Mouse (Mus musculus) midbrain, embryonic 15.5 days (tissue): ENCODE results near the gene Serpinc1. TPM values are rescaled to one million over a fixed set of nuclear protein-coding genes. Genes with fewer than 3 reads are reported as not detected.
A peak's percentile ranks its signal among the peaks of the same experiment; 100 is the strongest.
"Not testable (repeated sequence)": the region's sequence is repeated elsewhere in the genome, so short reads cannot be mapped to it uniquely, and the experiment has no call there.

Experiments
- ATAC-seq: fragments of 200-750 bp; cut with Nextera tagmentation; replicated peaks from 2 replicates; pipeline ENCODE4 v1.8.0; 2017; ENCODE audit warnings: moderate TSS enrichment
- H3K27ac ChIP-seq: fragments of 300-500 bp; sonication (generic); 2 replicates; pipeline ENCODE4 v1.5.1; 2015; ENCODE audit warnings: mild to moderate bottlenecking, inconsistent platforms
- H3K27me3 ChIP-seq: fragments of 300-500 bp; sonication (generic); replicated peaks from 2 replicates; pipeline ENCODE4 v1.6.1; 2015; ENCODE audit warnings: inconsistent platforms
- H3K36me3 ChIP-seq: fragments of 300-500 bp; sonication (generic); replicated peaks from 2 replicates; pipeline ENCODE4 v1.6.1; 2015; ENCODE audit warnings: inconsistent platforms
- H3K4me1 ChIP-seq: fragments of 300-500 bp; sonication (generic); 2 replicates; pipeline ENCODE4 v1.6.1; 2015; ENCODE audit warnings: inconsistent platforms
- H3K4me2 ChIP-seq: fragments of 300-500 bp; sonication (generic); 2 replicates; pipeline ENCODE4 v1.6.1; 2015; ENCODE audit warnings: inconsistent platforms, mild to moderate bottlenecking, moderate library complexity
- H3K4me3 ChIP-seq: fragments of 300-500 bp; sonication (generic); 2 replicates; pipeline ENCODE4 v1.5.1; 2015; ENCODE audit warnings: mild to moderate bottlenecking, inconsistent platforms
- H3K9ac ChIP-seq: fragments of 300-500 bp; sonication (generic); 2 replicates; pipeline ENCODE4 v1.6.1; 2015; ENCODE audit warnings: mild to moderate bottlenecking, inconsistent platforms
- H3K9me3 ChIP-seq: fragments of 300-500 bp; sonication (generic); 2 replicates; pipeline ENCODE4 v1.6.1; 2016; ENCODE audit warnings: inconsistent platforms
- WGBS: fragments of 180-500 bp; shearing (Covaris S2); methylation state at CpG from one replicate; pipeline ENCODE4 v1.1.7; 2015; ENCODE audit warnings: mixed read lengths; 5-methylcytosine and 5-hydroxymethylcytosine counted together
- polyA plus RNA-seq: library from polyadenylated mRNA; unstranded; fragments of >200 nt; fragmentation: Nextera tagmentation; extraction: Ambion mirVana; gene quantifications from 2 replicates; pipeline ENCODE4 v1.2.1, GENCODE M21; 2015

Serpinc1 gene
- 3.9 and 4.4 TPM in 2 replicates for polyA plus RNA-seq

DNA sequence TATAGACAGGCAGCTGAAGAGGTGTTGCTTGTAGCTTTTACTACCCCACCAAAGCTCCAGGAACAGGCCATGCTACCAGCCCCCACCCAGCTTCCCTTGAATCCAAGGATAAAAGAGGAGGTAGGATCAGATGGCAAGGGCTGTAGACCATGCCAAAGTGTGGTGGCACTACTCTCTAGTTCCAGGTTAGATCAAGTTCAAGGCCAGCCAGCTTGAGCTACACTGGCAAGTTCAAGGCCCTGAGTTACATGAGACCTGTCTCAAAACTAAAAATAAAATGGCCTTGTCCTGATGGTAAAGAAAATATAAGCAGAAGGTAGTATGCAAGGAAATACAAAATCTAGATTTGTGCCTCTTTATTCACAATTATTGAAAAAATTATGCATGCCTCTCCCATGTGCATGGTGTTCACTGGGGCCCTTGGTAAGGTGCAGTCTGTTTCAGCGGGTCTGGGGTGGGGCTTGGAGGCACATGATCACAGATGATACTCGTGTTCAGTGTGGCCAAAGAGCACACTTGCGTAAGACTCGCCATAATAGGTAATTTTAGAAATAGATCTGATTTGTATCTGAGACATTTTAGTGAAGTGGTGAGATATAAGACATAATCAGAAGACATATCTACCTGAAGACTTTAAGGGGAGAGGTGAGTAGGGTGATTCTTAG lies at the start of gene Serpinc1:
TSS of gene Serpinc1 (plus strand) at position 515 of the 665 bp plus-strand sequence.
- H3K4me1 ChIP-seq = no peaks in the 10 kb centered on the region
- 92% methylated on average over 4 of the region's 4 CpGs for WGBS
- no peak within 1 kb of the TSS for H3K4me2 ChIP-seq
- no peaks in the 10 kb centered on the region for H3K9me3 ChIP-seq
- H3K27ac ChIP-seq = no peak within 1 kb of the TSS
- no peak within 1 kb of the TSS for H3K4me3 ChIP-seq
- no peaks in the 10 kb centered on the region for H3K36me3 ChIP-seq
- H3K27me3 ChIP-seq = no peaks in the 10 kb centered on the region
- ATAC-seq = no peak
- no peak within 1 kb of the TSS for H3K9ac ChIP-seq

DNA sequence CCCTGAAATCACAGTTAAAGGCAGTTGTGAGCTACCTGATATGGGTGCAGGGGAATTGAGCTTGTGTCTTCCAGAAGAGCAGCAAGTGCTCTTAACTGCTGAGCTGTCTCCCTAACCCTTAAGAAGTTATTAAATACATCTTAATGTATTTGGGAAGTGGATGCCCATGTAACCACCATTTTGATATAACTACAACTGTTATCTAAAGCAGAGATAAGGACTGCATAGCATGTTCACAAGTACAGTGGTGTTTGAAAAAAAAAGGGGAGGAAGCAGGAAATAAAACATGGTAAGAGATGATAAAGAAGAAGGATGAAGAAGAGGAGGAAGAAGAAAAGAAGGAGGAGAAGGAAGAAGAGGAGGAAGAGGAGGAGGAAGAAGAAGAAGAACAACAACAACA lies 47.1 kb upstream of the Serpinc1 start:
- no peaks in the 10 kb centered on the region for H3K36me3 ChIP-seq
- no peak overlapping the region for H3K4me2 ChIP-seq
- no peaks in the 10 kb centered on the region for H3K27me3 ChIP-seq
- H3K4me1 ChIP-seq = no peaks in the 10 kb centered on the region
- no peak overlapping the region for H3K27ac ChIP-seq
- H3K9ac ChIP-seq = no peak overlapping the region
- ATAC-seq = no peak
- H3K9me3 ChIP-seq = no peaks in the 10 kb centered on the region
- H3K4me3 ChIP-seq = no peak overlapping the region

DNA sequence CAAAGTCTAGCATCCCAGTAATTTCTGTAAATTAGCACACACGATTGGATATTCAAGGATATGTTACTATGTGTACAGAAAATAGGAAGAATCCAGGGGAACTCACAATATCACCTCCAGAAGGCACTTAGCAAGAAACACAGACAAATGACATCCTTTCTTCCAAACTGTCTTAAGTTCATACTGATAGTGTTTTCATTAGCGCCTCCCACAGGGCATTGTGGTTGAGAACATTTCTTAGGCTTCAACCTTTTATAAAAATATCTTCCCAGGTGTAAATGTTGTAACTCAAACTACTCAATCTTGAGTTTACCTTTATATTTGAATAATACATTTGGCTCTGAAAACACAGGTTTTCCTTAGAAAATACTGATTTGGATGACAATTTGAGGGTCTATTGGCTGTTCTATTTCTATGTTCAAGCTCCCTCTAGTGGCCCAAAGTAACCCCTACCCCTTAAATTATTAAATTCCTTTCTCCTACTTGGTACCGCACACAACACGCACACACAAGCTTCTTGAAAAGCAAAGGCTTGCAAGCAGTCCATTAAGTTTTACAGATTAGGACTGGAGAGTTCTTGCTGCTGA lies 44.4 kb upstream of the Serpinc1 start:
- Histone ChIP-seq H3K4me3 (no peak overlapping the region), H3K27ac (no peak overlapping the region), H3K27me3 (no peaks in the 10 kb centered on the region), H3K4me2 (no peak overlapping the region), H3K36me3 (no peaks in the 10 kb centered on the region), H3K9ac (no peak overlapping the region), H3K9me3 (no peaks in the 10 kb centered on the region), H3K4me1 (no peaks in the 10 kb centered on the region)
- peak; percentile 70; the same call in 1 of the 2 replicates for ATAC-seq
- WGBS = 63% methylated on average over 4 of the region's 4 CpGs

DNA sequence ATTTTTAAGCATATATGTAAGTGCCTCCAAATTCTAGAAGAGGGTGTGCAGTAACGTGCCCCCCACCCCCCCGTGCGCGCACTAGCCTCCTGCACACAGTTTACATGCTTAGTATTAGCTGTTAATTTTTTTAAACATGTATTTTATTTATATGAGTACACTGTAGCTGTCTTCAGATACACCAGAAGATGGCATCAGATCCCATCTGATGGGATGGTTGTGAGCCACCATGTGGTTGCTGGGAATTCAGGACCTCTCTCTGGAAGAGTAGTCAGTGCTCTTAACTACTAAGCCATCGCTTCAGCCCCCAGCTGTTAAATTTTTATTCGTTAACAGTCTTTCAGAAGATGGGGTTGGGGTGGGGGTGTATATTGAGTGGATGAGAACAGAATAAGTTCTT lies 42.8 kb upstream of the Serpinc1 start:
- H3K4me3 ChIP-seq = no peak overlapping the region
- H3K4me2 ChIP-seq = no peak overlapping the region
- peaks cover 5% of the 10 kb centered on the region; the same call in 1 of the 2 replicates for H3K36me3 ChIP-seq
- H3K27me3 ChIP-seq = no peaks in the 10 kb centered on the region
- H3K27ac ChIP-seq = no peak overlapping the region
- H3K4me1 ChIP-seq = no peaks in the 10 kb centered on the region
- ATAC-seq = peak; percentile 58
- no peaks in the 10 kb centered on the region for H3K9me3 ChIP-seq
- 93% methylated on average over 6 of the region's 6 CpGs for WGBS
- no peak overlapping the region for H3K9ac ChIP-seq

DNA sequence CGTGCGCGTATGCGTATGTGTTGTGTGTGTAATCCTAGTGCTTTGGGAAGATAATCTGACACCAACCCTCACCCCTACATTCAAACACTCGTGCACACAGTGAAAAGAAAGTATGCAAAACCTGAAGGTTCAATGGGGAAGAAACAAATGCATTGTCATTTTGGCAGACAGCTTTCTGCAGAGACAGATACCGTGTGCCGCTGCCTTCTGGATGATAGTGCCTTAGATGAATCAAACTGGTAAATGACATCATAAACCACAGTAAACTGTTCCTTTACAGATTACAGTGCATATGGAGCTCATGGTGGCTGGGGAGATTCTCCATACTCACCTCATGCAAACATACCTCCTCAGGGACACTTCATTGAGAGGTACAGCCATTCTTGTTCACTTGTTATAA lies 15.2 kb upstream of the Serpinc1 start:
- H3K4me1 ChIP-seq = no peaks in the 10 kb centered on the region
- ATAC-seq = no peak
- peaks cover 36% of the 10 kb centered on the region; the same call in 1 of the 2 replicates for H3K36me3 ChIP-seq
- no peaks in the 10 kb centered on the region for H3K27me3 ChIP-seq
- H3K4me3 ChIP-seq = no peak overlapping the region
- WGBS = 87% methylated on average over 7 of the region's 7 CpGs
- H3K4me2 ChIP-seq = no peak overlapping the region
- no peak overlapping the region for H3K27ac ChIP-seq
- H3K9me3 ChIP-seq = no peaks in the 10 kb centered on the region
- H3K9ac ChIP-seq = no peak overlapping the region

DNA sequence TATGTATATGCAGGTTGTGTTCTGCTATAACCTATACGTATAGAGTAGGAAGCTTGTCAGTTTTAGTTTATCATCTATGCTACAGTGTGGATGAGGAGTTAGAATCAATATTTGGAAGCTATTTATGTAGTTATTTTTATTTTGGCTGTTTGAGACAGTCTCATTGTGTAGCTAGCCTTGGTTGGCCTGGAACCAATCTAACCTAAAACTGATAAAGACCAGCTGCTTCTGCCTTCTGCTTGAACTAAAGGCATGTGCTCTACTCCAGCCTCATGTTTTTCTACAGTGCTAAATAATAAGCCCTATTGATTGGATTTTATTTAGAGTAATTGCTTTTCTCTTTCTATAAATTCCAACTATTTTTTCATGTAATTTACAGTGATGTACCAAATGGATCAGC lies 11.1 kb upstream of the Serpinc1 start:
- 92% methylated on average over 1 of the region's 1 CpGs for WGBS

DNA sequence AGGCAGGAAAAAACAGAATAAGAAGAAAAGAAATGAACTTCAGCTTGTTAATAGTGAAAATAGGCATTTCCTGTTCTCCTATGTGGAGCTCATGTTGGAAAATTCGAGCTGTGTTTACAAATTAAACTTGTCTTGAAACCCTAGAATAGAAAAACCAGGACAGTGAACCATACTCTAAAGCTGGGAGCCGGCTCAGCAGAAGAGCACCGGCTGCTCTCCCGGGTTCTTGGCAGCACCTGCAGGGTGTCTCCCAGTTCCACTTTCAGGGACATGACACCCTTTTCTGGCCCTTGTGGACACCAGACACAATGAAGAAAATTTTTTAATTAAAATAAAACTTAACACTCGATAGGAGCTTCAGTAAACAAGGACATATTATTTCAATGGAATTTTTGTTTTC lies 9.7 kb upstream of the Serpinc1 start:
- no peaks in the 10 kb centered on the region for H3K27me3 ChIP-seq
- H3K36me3 ChIP-seq = peaks cover 34% of the 10 kb centered on the region; the same call in 1 of the 2 replicates
- 84% methylated on average over 5 of the region's 5 CpGs for WGBS

More for the DNA sequence above, 11.1 kb upstream of the Serpinc1 start:
- no peaks in the 10 kb centered on the region for H3K9me3 ChIP-seq
- H3K36me3 ChIP-seq = peaks cover 42% of the 10 kb centered on the region; the same call in 1 of the 2 replicates
- H3K27me3 ChIP-seq = no peaks in the 10 kb centered on the region
- no peak overlapping the region for H3K27ac ChIP-seq
- H3K9ac ChIP-seq = no peak overlapping the region
- ATAC-seq = no peak
- no peak overlapping the region for H3K4me2 ChIP-seq
- no peak overlapping the region for H3K4me3 ChIP-seq
- no peaks in the 10 kb centered on the region for H3K4me1 ChIP-seq

DNA sequence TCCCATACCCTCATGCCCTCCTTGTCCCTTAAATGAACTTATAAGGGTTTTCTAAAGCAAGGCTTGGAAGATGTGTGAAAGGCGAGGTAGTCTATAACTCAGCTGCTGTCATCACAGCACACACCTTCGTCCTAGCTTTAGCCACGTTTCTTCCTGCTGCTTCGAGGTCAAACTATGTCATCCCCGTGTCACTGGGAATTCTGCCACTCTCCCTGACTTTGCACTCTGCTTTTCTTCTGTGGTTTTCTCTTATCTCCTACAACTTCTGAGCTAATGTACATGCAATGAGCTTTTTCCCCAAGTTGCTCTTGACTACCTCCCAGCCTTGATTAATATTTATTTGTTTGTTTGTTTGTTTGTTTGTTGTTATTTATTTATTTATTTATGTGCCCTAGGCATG lies 1.6 kb downstream of the Serpinc1 start:
- H3K4me1 ChIP-seq = no peaks in the 10 kb centered on the region
- H3K27ac ChIP-seq = no peak overlapping the region
- no peaks in the 10 kb centered on the region for H3K27me3 ChIP-seq
- no peak overlapping the region for H3K9ac ChIP-seq
- no peak for ATAC-seq
- no peaks in the 10 kb centered on the region for H3K36me3 ChIP-seq
- no peak overlapping the region for H3K4me2 ChIP-seq
- H3K4me3 ChIP-seq = no peak overlapping the region
- no peaks in the 10 kb centered on the region for H3K9me3 ChIP-seq
- 84% methylated on average over 5 of the region's 5 CpGs for WGBS

More for the DNA sequence above, 9.7 kb upstream of the Serpinc1 start:
- no peak overlapping the region for H3K27ac ChIP-seq
- H3K4me3 ChIP-seq = no peak overlapping the region
- no peaks in the 10 kb centered on the region for H3K4me1 ChIP-seq
- no peaks in the 10 kb centered on the region for H3K9me3 ChIP-seq
- H3K9ac ChIP-seq = no peak overlapping the region
- no peak overlapping the region for H3K4me2 ChIP-seq
- ATAC-seq = no peak

DNA sequence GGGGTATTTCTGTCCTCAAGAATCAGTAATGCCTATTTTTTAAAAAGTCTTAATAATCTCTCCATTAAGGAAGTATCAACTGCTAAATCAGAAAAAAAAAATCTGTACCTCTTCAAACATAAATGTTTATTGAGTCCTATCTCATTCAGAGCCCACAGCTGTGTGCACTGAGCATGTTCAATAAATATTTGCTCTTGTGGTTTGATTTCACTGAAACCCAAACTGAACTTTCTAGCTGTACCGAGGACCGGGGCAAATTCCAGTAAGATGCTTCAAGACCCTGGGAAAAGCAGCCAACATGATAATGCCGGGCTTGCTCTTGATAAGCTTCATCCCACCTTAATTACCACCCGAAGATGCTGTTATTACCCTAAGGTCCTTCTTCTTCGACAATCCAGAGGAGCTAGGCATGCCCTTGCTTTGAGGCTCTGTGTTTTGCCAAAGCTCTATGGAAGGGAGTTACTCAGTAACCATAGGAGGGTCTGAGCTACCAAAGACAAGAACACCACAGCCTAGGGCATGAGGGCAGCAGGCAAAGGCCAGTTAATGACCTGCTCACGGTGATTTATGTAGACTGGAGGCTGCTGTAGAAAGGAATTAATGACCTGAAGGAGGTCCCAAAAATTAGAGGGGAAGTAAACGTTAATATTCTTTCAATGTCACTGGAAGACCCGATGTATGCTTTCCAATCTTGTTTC lies 2.3 kb downstream of the Serpinc1 start:
- H3K9me3 ChIP-seq = no peaks in the 10 kb centered on the region
- H3K9ac ChIP-seq = no peak overlapping the region
- no peaks in the 10 kb centered on the region for H3K27me3 ChIP-seq
- no peak overlapping the region for H3K4me3 ChIP-seq
- H3K36me3 ChIP-seq = no peaks in the 10 kb centered on the region
- H3K27ac ChIP-seq = no peak overlapping the region
- H3K4me2 ChIP-seq = no peak overlapping the region
- no peaks in the 10 kb centered on the region for H3K4me1 ChIP-seq
- 88% methylated on average over 8 of the region's 8 CpGs for WGBS
- no peak for ATAC-seq

DNA sequence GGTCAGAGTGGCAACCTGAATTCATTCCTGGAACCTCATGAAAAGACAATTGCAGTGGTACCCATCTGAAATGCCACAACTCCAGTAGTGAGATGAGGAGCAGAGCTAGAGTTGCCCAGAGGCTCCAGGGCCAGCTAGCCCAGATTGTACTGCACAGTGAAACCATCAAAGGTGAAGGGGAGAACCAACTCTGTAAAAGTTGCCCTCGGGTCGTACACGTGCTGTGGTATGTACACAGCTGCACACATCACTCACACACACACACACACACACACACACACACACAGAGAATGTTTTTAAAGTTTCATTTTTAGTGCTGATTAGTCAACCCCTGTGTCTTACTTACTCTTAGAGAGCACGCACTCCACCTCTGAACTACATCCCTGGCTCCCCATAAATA lies 3.0 kb downstream of the Serpinc1 start:
- Histone ChIP-seq H3K27ac (no peak overlapping the region), H3K9ac (no peak overlapping the region), H3K9me3 (no peaks in the 10 kb centered on the region), H3K4me2 (no peak overlapping the region), H3K4me1 (no peaks in the 10 kb centered on the region), H3K27me3 (no peaks in the 10 kb centered on the region), H3K4me3 (no peak overlapping the region), H3K36me3 (no peaks in the 10 kb centered on the region)
- WGBS = 93% methylated on average over 4 of the region's 4 CpGs
- ATAC-seq = no peak

DNA sequence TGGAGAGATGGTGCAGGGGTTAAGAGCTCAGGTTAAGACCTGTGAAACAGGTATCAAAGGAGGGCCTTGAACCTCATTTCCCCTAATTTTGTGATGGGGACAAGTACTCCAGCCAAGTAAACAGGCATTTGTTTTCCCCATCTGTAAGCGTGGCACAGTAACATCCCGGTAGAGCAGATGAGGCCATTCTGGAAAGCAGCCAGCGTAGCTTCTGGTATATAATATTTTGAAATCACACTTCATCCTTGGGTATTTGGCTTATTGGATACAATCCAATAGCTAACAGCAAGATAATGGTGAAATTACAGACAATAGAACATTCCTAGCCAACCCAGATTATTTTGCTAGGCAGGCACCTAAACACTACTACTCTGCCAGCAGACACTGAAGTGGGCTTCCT lies 4.5 kb downstream of the Serpinc1 start:
- WGBS = 72% methylated on average over 3 of the region's 3 CpGs
- Histone ChIP-seq H3K9me3 (no peaks in the 10 kb centered on the region), H3K36me3 (no peaks in the 10 kb centered on the region), H3K4me2 (no peak overlapping the region), H3K27me3 (no peaks in the 10 kb centered on the region), H3K4me1 (no peaks in the 10 kb centered on the region), H3K9ac (no peak overlapping the region), H3K4me3 (no peak overlapping the region), H3K27ac (no peak overlapping the region)
- ATAC-seq = no peak

DNA sequence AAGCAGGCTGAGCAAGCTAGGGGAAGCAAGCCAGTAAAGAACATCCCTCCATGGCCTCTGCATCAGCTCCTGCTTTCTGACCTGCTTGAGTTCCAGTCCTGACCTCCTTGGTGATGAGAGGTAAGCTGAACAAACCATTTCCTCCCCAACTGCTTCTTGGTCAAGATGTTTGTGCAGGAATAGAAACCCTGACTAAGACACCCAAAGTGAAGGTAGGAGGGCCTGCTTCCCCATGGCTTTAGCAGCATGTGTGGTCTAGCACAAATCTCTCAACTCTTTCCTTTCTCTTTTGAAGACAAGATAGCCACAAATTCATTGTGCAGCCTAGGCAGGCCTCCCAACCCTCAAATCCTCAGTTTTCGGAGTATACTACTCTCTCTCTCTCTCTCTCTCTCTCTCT lies 6.3 kb downstream of the Serpinc1 start:
- not testable (repeated sequence) for H3K9ac ChIP-seq, ATAC-seq

More for the DNA sequence above, 6.3 kb downstream of the Serpinc1 start:
- not testable (repeated sequence) for H3K27ac ChIP-seq, H3K9me3 ChIP-seq, H3K4me1 ChIP-seq, H3K4me2 ChIP-seq, H3K27me3 ChIP-seq, H3K36me3 ChIP-seq, H3K4me3 ChIP-seq
- WGBS = 71% methylated on average over 1 of the region's 1 CpGs
